Mouse (Mus musculus) limb, embryonic 14.5 days (tissue): ENCODE measurements around the gene Vps72. TPM values are rescaled to one million over a fixed set of nuclear protein-coding genes. Genes with fewer than 3 reads are reported as not detected.

ENCODE experiments used
- ATAC-seq: fragments of 200-750 bp; cut with Nextera tagmentation; 2 replicates; pipeline ENCODE4 v1.8.0; 2017; ENCODE audit warnings: low read depth, moderate number of reproducible peaks, moderate TSS enrichment; ENCODE audit not compliant: low FRiP score
- DNase-seq: peaks from one replicate; pipeline ENCODE4 v3.0.0-alpha.2; 2015; ENCODE audit warnings: low spot score
- H3K27ac ChIP-seq: fragments of 300-500 bp; sonication (generic); replicated peaks from 2 replicates; pipeline ENCODE4 v1.5.1; 2014; ENCODE audit warnings: low read depth, mild to moderate bottlenecking, low read length, moderate library complexity, mixed read lengths
- H3K27me3 ChIP-seq: fragments of 300-500 bp; sonication (generic); 2 replicates; pipeline ENCODE4 v1.6.1; 2014; ENCODE audit warnings: low read length, mixed read lengths; ENCODE audit not compliant: control insufficient read depth, insufficient read depth
- H3K36me3 ChIP-seq: fragments of 300-500 bp; sonication (generic); 2 replicates; pipeline ENCODE4 v1.6.1; 2014; ENCODE audit warnings: mild to moderate bottlenecking, low read length, moderate library complexity, mixed read lengths; ENCODE audit not compliant: control insufficient read depth, insufficient read depth
- H3K4me1 ChIP-seq: fragments of 300-500 bp; sonication (generic); 2 replicates; pipeline ENCODE4 v1.6.1; 2014; ENCODE audit warnings: antibody characterized with exemption, low read length, mixed read lengths; ENCODE audit not compliant: control insufficient read depth, insufficient read depth
- H3K4me2 ChIP-seq: fragments of 300-500 bp; sonication (generic); replicated peaks from 2 replicates; pipeline ENCODE4 v1.6.1; 2014; ENCODE audit warnings: low read depth, mild to moderate bottlenecking, low read length, moderate library complexity; ENCODE audit not compliant: severe bottlenecking
- H3K4me3 ChIP-seq: fragments of 300-500 bp; sonication (generic); replicated peaks from 2 replicates; pipeline ENCODE4 v1.5.1; 2014; ENCODE audit warnings: low read length
- H3K9ac ChIP-seq: fragments of 300-500 bp; sonication (generic); 2 replicates; pipeline ENCODE4 v1.6.1; 2014; ENCODE audit warnings: mild to moderate bottlenecking, low read depth, low read length, moderate library complexity; ENCODE audit not compliant: severe bottlenecking
- H3K9me3 ChIP-seq: fragments of 300-500 bp; sonication (generic); 2 replicates; pipeline ENCODE4 v1.6.1; 2016; ENCODE audit warnings: low read length; ENCODE audit not compliant: control insufficient read depth
- POLR2A ChIP-seq: fragments of 200-500 bp; IDR thresholded peaks from 2 replicates; pipeline ENCODE4 v1.8.0; 2012; ENCODE audit warnings: inconsistent platforms, mild to moderate bottlenecking, moderate library complexity, borderline replicate concordance; ENCODE audit not compliant: insufficient read depth, insufficient read length; ENCODE audit errors: extremely low read depth
- WGBS: fragments of 180-500 bp; shearing (Covaris S2); extraction: QIAGEN DNeasy Blood & Tissue Kit; methylation state at CpG from one replicate; pipeline ENCODE4 v1.1.7; 2014; 5-methylcytosine and 5-hydroxymethylcytosine counted together
- polyA plus RNA-seq, 2 experiments: library from polyadenylated mRNA; depleted of rRNA in 1 of 2; stranded (reverse) in 1 of 2; unstranded in 1 of 2; fragments of >200 nt; fragmentation: Nextera tagmentation in 1 of 2; extraction: Ambion mirVana in 1 of 2; gene quantifications; 2 replicates each; pipeline versions ENCODE4 v1.2.1 to v1.2.3; 2012 to 2014

Gene Vps72
- polyA plus RNA-seq, 2 experiments: 130 to 141 TPM

GRCm38 (mm10) chr3:95136336-95136735 lies 25.5 kb downstream of the Vps72 start:
- Histone ChIP-seq H3K4me1 (peaks cover 11% of the 10 kb centered on the region; the same call in 1 of the 2 replicates), H3K36me3 (peaks cover 23% of the 10 kb centered on the region), H3K9ac (no peak overlapping the region), H3K27ac (no peak overlapping the region), H3K27me3 (no peaks in the 10 kb centered on the region), H3K4me3 (no peak overlapping the region), H3K9me3 (no peaks in the 10 kb centered on the region), H3K4me2 (no peak overlapping the region)
- no peak for DNase-seq
- no peak for TF ChIP-seq POLR2A
- 90% methylated on average over 3 of the region's 3 CpGs for WGBS
- no peak for ATAC-seq

DNA sequence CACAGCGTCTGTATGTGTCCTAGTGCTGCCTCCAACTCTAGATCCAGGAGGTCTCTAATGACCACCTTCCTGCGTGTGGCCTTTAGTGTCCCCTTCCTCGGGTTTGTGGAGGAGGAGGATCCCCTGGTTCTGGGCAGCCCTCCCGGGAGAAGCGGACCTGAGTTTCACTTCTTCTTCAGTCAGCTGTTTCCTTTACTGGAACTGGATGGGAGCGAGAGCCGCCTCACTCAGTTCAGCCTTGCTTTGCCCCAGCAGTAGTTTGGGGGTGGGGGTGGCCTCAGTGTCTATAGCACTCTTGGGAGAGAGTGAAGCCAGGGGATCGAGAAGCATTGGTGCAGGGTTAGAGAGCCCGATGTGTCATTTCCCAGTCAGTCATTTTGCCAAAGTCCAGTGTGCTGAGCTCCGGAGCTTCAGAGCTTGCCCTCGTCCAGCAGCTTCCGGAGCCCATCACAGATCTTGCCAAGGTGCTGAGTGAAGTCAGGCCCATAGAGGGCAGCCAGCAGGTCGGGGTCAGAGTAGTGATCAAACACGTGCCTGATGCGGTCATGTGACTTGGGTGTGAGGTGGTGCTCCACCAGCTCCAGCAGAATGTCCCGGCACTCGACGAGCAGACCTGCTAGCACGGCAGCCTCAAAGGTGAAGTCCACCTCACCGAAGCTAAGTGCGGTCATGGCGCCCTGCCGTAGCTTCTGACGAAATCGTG lies 28.9 kb downstream of the Vps72 start:
- Histone ChIP-seq H3K9ac (no peak overlapping the region), H3K27ac (no peak overlapping the region), H3K4me1 (peaks cover 7% of the 10 kb centered on the region; the same call in 1 of the 2 replicates), H3K4me3 (no peak overlapping the region), H3K36me3 (peaks cover 25% of the 10 kb centered on the region), H3K9me3 (no peaks in the 10 kb centered on the region), H3K4me2 (no peak overlapping the region), H3K27me3 (no peaks in the 10 kb centered on the region)
- no peak for TF ChIP-seq POLR2A
- DNase-seq (no peak), ATAC-seq (no peak)
- 67% methylated on average over 25 of the region's 25 CpGs for WGBS

DNA sequence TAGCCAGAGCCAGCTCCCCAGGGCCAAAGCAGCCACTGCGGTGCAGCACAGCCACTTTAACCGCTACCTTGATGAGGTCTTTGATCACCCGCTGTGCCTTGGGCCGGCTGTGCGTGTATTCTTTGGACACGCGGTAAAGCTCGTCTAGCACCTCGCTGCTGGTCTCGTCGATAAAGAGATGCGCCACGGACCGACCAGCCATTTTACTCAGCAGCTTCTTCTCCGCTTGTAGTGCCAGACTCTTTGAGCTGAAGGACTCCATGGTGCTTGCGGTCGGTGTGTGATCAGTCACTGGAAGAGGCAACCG lies 29.4 kb downstream of the Vps72 start:
- Histone ChIP-seq H3K36me3 (peaks cover 25% of the 10 kb centered on the region), H3K4me3 (no peak overlapping the region), H3K4me2 (no peak overlapping the region), H3K9me3 (no peaks in the 10 kb centered on the region), H3K27ac (no peak overlapping the region), H3K27me3 (no peaks in the 10 kb centered on the region), H3K4me1 (peaks cover 3% of the 10 kb centered on the region; the same call in 1 of the 2 replicates), H3K9ac (no peak overlapping the region)
- DNase-seq (no peak), ATAC-seq (no peak)
- 60% methylated on average over 18 of the region's 18 CpGs for WGBS
- no peak for TF ChIP-seq POLR2A

DNA sequence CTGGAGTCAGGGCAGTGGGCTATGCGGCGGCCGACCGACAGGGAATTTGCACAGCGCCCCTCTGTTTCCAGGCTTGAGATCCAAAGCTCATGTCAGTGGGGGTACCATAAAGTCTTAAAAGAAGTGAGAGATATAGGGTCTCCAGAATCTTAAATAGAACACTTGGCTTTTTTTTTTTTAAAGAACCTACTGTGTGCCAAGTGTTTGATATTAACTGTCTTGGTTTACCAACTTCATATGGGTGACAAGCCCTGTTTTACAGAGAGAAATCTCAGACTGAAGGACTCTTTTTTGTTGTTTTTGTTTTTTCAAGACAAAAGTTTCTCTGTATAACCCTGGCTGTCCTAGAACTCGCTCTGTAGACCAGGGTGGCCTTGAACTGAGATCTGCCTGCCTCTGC lies 30.0 kb downstream of the Vps72 start:
- no peaks in the 10 kb centered on the region for H3K27me3 ChIP-seq
- TF ChIP-seq POLR2A: no peak
- DNase-seq (no peak), ATAC-seq (no peak)
- 88% methylated on average over 6 of the region's 6 CpGs for WGBS
- no peak overlapping the region for H3K9ac ChIP-seq
- H3K4me2 ChIP-seq: no peak overlapping the region
- H3K9me3 ChIP-seq: no peaks in the 10 kb centered on the region
- peaks cover 25% of the 10 kb centered on the region for H3K36me3 ChIP-seq
- H3K4me3 ChIP-seq: no peak overlapping the region
- no peak overlapping the region for H3K27ac ChIP-seq
- no peaks in the 10 kb centered on the region for H3K4me1 ChIP-seq

GRCm38 (mm10) chr3:95141474-95141873 lies 30.7 kb downstream of the Vps72 start:
- Histone ChIP-seq H3K4me1 (no peaks in the 10 kb centered on the region), H3K9me3 (no peaks in the 10 kb centered on the region), H3K4me2 (no peak overlapping the region), H3K4me3 (no peak overlapping the region), H3K27ac (no peak overlapping the region), H3K27me3 (no peaks in the 10 kb centered on the region), H3K36me3 (peaks cover 25% of the 10 kb centered on the region), H3K9ac (no peak overlapping the region)
- TF ChIP-seq POLR2A: no peak
- DNase-seq: no peak
- WGBS: 93% methylated on average over 9 of the region's 9 CpGs
- ATAC-seq: no peak
